Mouse (Mus musculus) stomach, embryonic 15.5 days (tissue): ENCODE measurements at regions not wholly inside any gene's neighbourhood (a gene's known extent, or its start where the extent isn't known, plus 50 kb on each side); places are given as distances from the start of the nearest gene placed in this dataset.

Experiments used
- ATAC-seq: fragments of 200-750 bp; cut with Nextera tagmentation; 2 replicates; pipeline ENCODE4 v1.8.0; 2017; ENCODE audit warnings: low read depth, moderate number of reproducible peaks, moderate TSS enrichment; ENCODE audit not compliant: insufficient read depth, low FRiP score
- H3K27ac ChIP-seq: fragments of 300-500 bp; sonication (generic); 2 replicates; pipeline ENCODE4 v1.5.1; 2015; ENCODE audit warnings: mild to moderate bottlenecking, inconsistent platforms
- H3K27me3 ChIP-seq: fragments of 300-500 bp; sonication (generic); replicated peaks from 2 replicates; pipeline ENCODE4 v1.6.1; 2015; ENCODE audit warnings: inconsistent platforms
- H3K36me3 ChIP-seq: fragments of 300-500 bp; sonication (generic); 2 replicates; pipeline ENCODE4 v1.6.1; 2015; ENCODE audit warnings: inconsistent platforms
- H3K4me1 ChIP-seq: fragments of 300-500 bp; sonication (generic); 2 replicates; pipeline ENCODE4 v1.6.1; 2015; ENCODE audit warnings: inconsistent platforms
- H3K4me2 ChIP-seq: fragments of 300-500 bp; sonication (generic); 2 replicates; pipeline ENCODE4 v1.6.1; 2015; ENCODE audit warnings: mild to moderate bottlenecking, inconsistent platforms
- H3K4me3 ChIP-seq: fragments of 300-500 bp; sonication (generic); replicated peaks from 2 replicates; pipeline ENCODE4 v1.5.1; 2015; ENCODE audit warnings: inconsistent platforms
- H3K9ac ChIP-seq: fragments of 300-500 bp; sonication (generic); 2 replicates; pipeline ENCODE4 v1.6.1; 2015; ENCODE audit warnings: inconsistent platforms
- H3K9me3 ChIP-seq: fragments of 300-500 bp; sonication (generic); 2 replicates; pipeline ENCODE4 v1.6.1; 2016; ENCODE audit warnings: inconsistent platforms
- WGBS: fragments of 180-500 bp; shearing (Covaris S2); methylation state at CpG from one replicate; pipeline ENCODE4 v1.1.7; 2015; 5-methylcytosine and 5-hydroxymethylcytosine counted together

GRCm38 (mm10) chr3:66486184-66486583 is 189.5 kb upstream of the Veph1 start:
- WGBS, result 84% methylated on average over 1 of the region's 1 CpGs
- ATAC-seq, result peak; percentile 98

DNA sequence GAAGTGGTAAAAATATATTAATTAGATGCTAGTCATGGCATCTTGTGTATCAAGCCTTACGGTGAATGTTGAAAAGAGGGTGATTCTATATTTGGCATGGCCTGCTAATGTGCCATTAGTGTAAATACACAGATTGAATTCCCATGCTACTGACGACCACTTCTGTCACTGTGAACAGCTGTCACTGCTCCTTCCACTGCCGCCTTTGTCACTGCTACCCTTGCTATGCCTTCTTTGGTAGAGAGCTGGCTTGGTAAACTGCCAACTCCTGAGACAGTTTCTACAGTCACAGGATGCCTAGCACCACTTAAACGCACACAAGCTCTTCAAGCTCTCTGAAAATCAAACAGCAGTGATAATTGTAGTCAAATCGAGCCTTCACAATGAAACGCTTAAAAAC is 184.1 kb upstream of the Veph1 start:
- H3K4me3 ChIP-seq, result no peak overlapping the region
- ATAC-seq, result no peak
- no peak overlapping the region for H3K27ac ChIP-seq
- no peak overlapping the region for H3K4me2 ChIP-seq
- WGBS, result 51% methylated on average over 6 of the region's 6 CpGs
- H3K36me3 ChIP-seq, result no peaks in the 10 kb centered on the region
- no peaks in the 10 kb centered on the region for H3K4me1 ChIP-seq
- no peaks in the 10 kb centered on the region for H3K27me3 ChIP-seq
- H3K9ac ChIP-seq, result no peak overlapping the region
- no peaks in the 10 kb centered on the region for H3K9me3 ChIP-seq

More at GRCm38 (mm10) chr3:66486184-66486583, 189.5 kb upstream of the Veph1 start:
- H3K4me2 ChIP-seq, result no peak overlapping the region
- H3K27me3 ChIP-seq, result no peaks in the 10 kb centered on the region
- H3K27ac ChIP-seq, result no peak overlapping the region
- H3K4me1 ChIP-seq, result no peaks in the 10 kb centered on the region
- no peaks in the 10 kb centered on the region for H3K36me3 ChIP-seq
- no peaks in the 10 kb centered on the region for H3K9me3 ChIP-seq
- no peak overlapping the region for H3K4me3 ChIP-seq
- H3K9ac ChIP-seq, result no peak overlapping the region

- ATAC-seq, result 0 out of 2 replicates have a peak, but pooled peaks have one; percentile 50
- WGBS, result 28% methylated on average over 4 of the region's 4 CpGs
- Histone ChIP-seq H3K4me2 (no peak overlapping the region), H3K36me3 (no peaks in the 10 kb centered on the region), H3K4me1 (no peaks in the 10 kb centered on the region), H3K27me3 (no peaks in the 10 kb centered on the region), H3K4me3 (no peak overlapping the region), H3K27ac (no peak overlapping the region), H3K9me3 (no peaks in the 10 kb centered on the region), H3K9ac (no peak overlapping the region)
Measured at GRCm38 (mm10) chr3:66479266-66479665, 182.6 kb upstream of the Veph1 start.

DNA sequence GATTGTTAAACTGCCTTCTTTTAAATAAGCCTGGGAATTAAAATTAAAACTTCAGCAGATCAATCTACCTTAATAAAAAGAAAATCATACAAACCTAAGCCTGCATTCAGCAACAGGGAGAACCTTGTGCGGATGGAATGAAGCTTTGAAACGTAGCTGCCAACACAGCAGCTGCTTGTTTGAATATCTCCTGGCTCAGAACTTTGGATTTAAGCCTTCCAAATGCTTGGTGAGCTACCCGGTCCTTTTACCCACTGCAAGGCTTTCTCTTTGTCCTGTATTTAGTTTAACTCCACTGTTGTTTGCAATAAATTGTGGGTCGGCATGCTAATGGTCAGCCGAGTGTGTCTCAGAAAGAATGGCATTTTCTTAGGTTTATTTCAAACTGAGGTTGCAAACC is 169.7 kb upstream of the Veph1 start:
- WGBS, result 68% methylated on average over 5 of the region's 5 CpGs
- Histone ChIP-seq H3K4me3 (no peak overlapping the region), H3K27me3 (no peaks in the 10 kb centered on the region), H3K9ac (no peak overlapping the region), H3K36me3 (no peaks in the 10 kb centered on the region), H3K27ac (no peak overlapping the region), H3K4me2 (no peak overlapping the region), H3K4me1 (no peaks in the 10 kb centered on the region), H3K9me3 (no peaks in the 10 kb centered on the region)
- no peak for ATAC-seq

- Histone ChIP-seq H3K9me3 (no peaks in the 10 kb centered on the region), H3K4me3 (no peak overlapping the region), H3K4me2 (no peak overlapping the region), H3K27me3 (no peaks in the 10 kb centered on the region), H3K9ac (no peak overlapping the region), H3K36me3 (no peaks in the 10 kb centered on the region), H3K4me1 (no peaks in the 10 kb centered on the region), H3K27ac (no peak overlapping the region)
- ATAC-seq, result no peak
- WGBS, result 59% methylated on average over 1 of the region's 1 CpGs
Measured at GRCm38 (mm10) chr3:66465371-66465770, 168.7 kb upstream of the Veph1 start.

GRCm38 (mm10) chr3:66462341-66462740 is 165.7 kb upstream of the Veph1 start:
- H3K36me3 ChIP-seq, result no peaks in the 10 kb centered on the region
- H3K27ac ChIP-seq, result no peak overlapping the region
- ATAC-seq, result no peak
- no peak overlapping the region for H3K9ac ChIP-seq
- no peaks in the 10 kb centered on the region for H3K9me3 ChIP-seq
- no peak overlapping the region for H3K4me2 ChIP-seq
- H3K4me1 ChIP-seq, result no peaks in the 10 kb centered on the region
- WGBS, result 80% methylated on average over 1 of the region's 1 CpGs
- H3K27me3 ChIP-seq, result no peaks in the 10 kb centered on the region
- H3K4me3 ChIP-seq, result no peak overlapping the region

DNA sequence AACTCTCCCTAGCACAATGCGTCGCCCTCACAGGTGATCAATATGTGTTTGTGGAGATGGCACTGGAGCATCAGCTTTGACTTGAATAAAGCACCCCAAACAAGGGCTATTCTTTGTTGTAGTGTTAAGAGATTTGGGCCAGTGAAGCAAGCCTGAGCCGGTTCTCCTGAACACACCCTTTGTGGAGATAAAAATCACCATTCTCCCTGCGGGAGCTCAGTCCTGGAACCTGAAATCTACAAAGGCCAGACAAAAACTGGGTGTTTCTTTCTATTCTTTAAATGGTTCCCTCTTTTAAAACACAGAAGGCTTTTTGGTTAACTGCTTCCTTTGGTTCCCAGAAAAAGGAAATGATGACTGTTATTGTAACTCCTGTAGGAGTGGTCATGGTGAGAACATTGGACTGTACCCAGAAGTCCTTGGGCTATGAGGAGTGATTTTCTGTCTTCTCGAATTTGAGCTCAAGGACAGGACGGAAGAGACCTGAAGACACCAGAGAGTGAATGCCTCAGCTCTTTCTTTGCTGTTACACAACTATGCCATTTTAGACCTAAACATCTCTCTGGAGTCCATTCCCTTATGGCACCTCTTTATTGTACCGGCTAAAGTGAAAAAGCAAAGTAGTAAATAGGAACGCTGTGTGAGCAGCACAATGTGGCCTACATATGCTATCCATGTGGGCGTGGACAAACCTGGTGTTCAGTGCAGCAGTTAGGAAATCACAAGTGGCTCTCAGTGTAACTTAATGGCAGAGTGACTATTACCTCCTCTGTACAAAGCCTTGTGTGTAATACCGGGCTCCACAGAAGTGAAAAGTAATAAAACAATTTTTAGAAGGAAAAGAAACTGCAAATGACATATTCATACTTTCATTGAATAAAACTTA is 149.9 kb upstream of the Veph1 start:
- Histone ChIP-seq H3K4me1 (no peaks in the 10 kb centered on the region), H3K4me3 (no peak overlapping the region), H3K27me3 (no peaks in the 10 kb centered on the region), H3K4me2 (no peak overlapping the region), H3K9ac (no peak overlapping the region), H3K9me3 (no peaks in the 10 kb centered on the region), H3K27ac (no peak overlapping the region), H3K36me3 (no peaks in the 10 kb centered on the region)
- WGBS, result 84% methylated on average over 10 of the region's 10 CpGs
- ATAC-seq, result no peak

DNA sequence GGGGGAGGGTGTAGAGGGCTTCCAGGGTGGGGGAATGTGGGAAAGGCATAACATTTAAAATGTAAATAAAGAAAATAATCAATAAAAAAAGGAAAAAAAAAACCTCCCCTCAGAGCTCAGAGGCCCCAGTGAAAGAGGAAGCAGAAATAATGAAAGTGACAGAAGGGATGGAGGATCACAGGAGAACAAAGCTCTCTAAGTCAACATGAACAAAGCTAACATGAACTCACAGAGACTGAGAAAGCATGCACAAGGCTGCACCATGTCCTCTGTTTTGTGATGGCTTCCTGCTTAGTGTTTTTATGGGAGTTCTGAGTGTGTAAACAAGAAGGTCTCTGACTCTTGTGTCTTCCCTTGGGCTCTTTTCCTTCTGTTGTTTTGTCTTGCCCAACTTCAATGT is 136.6 kb upstream of the Veph1 start:
- Histone ChIP-seq H3K9ac (no peak overlapping the region), H3K4me1 (no peaks in the 10 kb centered on the region), H3K27me3 (no peaks in the 10 kb centered on the region), H3K36me3 (no peaks in the 10 kb centered on the region), H3K4me3 (no peak overlapping the region), H3K27ac (no peak overlapping the region), H3K4me2 (no peak overlapping the region), H3K9me3 (no peaks in the 10 kb centered on the region)
- no peak for ATAC-seq

DNA sequence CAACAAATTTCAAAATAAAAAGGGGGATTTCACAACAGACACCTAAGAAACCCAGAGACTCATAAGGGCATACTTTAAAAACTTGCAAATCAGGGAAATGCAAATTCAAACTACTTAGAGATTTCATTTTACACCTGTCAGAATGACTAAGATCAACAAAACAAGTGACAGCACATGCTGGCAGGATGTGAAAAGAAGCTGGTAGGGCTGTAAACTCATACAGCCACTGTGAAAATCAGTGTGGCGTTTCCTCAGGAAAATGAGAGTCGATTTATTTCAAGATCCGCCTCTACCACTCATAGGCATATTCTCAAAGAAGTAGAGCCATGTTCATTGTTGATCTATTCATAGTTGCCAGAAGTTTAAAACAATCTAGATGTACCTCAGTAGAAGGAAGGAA is 133.6 kb upstream of the Veph1 start:
- no peak overlapping the region for H3K27ac ChIP-seq
- WGBS, result 85% methylated on average over 3 of the region's 3 CpGs
- no peaks in the 10 kb centered on the region for H3K27me3 ChIP-seq
- no peak for ATAC-seq
- H3K4me1 ChIP-seq, result no peaks in the 10 kb centered on the region
- H3K4me2 ChIP-seq, result no peak overlapping the region
- H3K4me3 ChIP-seq, result no peak overlapping the region
- no peak overlapping the region for H3K9ac ChIP-seq
- H3K36me3 ChIP-seq, result no peaks in the 10 kb centered on the region
- no peaks in the 10 kb centered on the region for H3K9me3 ChIP-seq

GRCm38 (mm10) chr3:66422445-66423037 is 125.9 kb upstream of the Veph1 start:
- no peak for ATAC-seq
- 40% methylated on average over 6 of the region's 6 CpGs for WGBS
- H3K36me3 ChIP-seq, result no peaks in the 10 kb centered on the region

GRCm38 (mm10) chr3:66410706-66411277 is 114.2 kb upstream of the Veph1 start:
- Histone ChIP-seq H3K9me3 (no peaks in the 10 kb centered on the region), H3K4me2 (peak overlapping the region; percentile 52), H3K9ac (no peak overlapping the region), H3K36me3 (no peaks in the 10 kb centered on the region), H3K27me3 (no peaks in the 10 kb centered on the region), H3K27ac (no peak overlapping the region), H3K4me3 (peak overlapping the region; percentile 27), H3K4me1 (no peaks in the 10 kb centered on the region)
- 37% methylated on average over 11 of the region's 11 CpGs for WGBS
- no peak for ATAC-seq

More at GRCm38 (mm10) chr3:66422445-66423037, 125.9 kb upstream of the Veph1 start:
- H3K9ac ChIP-seq, result no peak overlapping the region
- no peaks in the 10 kb centered on the region for H3K9me3 ChIP-seq
- no peak overlapping the region for H3K4me2 ChIP-seq
- no peaks in the 10 kb centered on the region for H3K4me1 ChIP-seq
- H3K27me3 ChIP-seq, result no peaks in the 10 kb centered on the region
- H3K4me3 ChIP-seq, result no peak overlapping the region
- H3K27ac ChIP-seq, result no peak overlapping the region

GRCm38 (mm10) chr3:66408791-66409190 is 112.2 kb upstream of the Veph1 start:
- Histone ChIP-seq H3K4me1 (no peaks in the 10 kb centered on the region), H3K4me3 (no peak overlapping the region), H3K27ac (no peak overlapping the region), H3K9ac (no peak overlapping the region), H3K4me2 (no peak overlapping the region), H3K27me3 (no peaks in the 10 kb centered on the region), H3K9me3 (no peaks in the 10 kb centered on the region), H3K36me3 (no peaks in the 10 kb centered on the region)
- WGBS, result 75% methylated on average over 7 of the region's 7 CpGs
- no peak for ATAC-seq
